Mouse (Mus musculus) MEL (cell line): ENCODE data around the gene Evc. TPM values are rescaled to one million over a fixed set of nuclear protein-coding genes. Genes with fewer than 3 reads are reported as not detected.
A peak's percentile ranks its signal among the peaks of the same experiment; 100 is the strongest.

Experiments
- DNase-seq: peaks from one replicate; pipeline ENCODE4 v3.0.0; 2011; ENCODE audit warnings: low read depth, low spot score
- H3K27ac ChIP-seq: 2 replicates; pipeline ENCODE4 v1.5.1; 2012; ENCODE audit warnings: low read depth, mild to moderate bottlenecking, control low read depth, low read length, moderate library complexity; ENCODE audit not compliant: control insufficient read depth
- H3K27me3 ChIP-seq, 2 experiments: fragments of 150-350 bp in 1 of 2; sonication (generic) in 1 of 2; 2 replicates each; pipeline ENCODE4 v1.6.1; 2012; ENCODE audit warnings: low read length in 2 of 2, mild to moderate bottlenecking in 2 of 2, improper control_type of control experiment in 1 of 2, moderate library complexity in 1 of 2; ENCODE audit not compliant: insufficient read depth in 2 of 2, control insufficient read depth in 1 of 2
- H3K36me3 ChIP-seq, 2 experiments: 2 replicates each; pipeline ENCODE4 v1.6.1; 2012 to 2014; ENCODE audit warnings: low read length in 2 of 2, improper control_type of control experiment in 1 of 2, inconsistent platforms in 1 of 2, mild to moderate bottlenecking in 1 of 2; ENCODE audit not compliant: insufficient read depth in 2 of 2, control insufficient read depth in 1 of 2
- H3K4me1 ChIP-seq, 2 experiments: fragments of 150-350 bp in 1 of 2; sonication (generic) in 1 of 2; 2 replicates each; pipeline ENCODE4 v1.6.1; 2012; ENCODE audit warnings: low read length in 2 of 2, improper control_type of control experiment in 1 of 2, mild to moderate bottlenecking in 1 of 2; ENCODE audit not compliant: insufficient read depth in 2 of 2, control insufficient read depth in 1 of 2
- H3K4me3 ChIP-seq, 2 experiments: fragments of 150-350 bp in 1 of 2; sonication (generic) in 1 of 2; 2 replicates each; pipeline ENCODE4 v1.5.1; 2012; ENCODE audit warnings: low read depth in 2 of 2, low read length in 2 of 2, mild to moderate bottlenecking in 2 of 2, moderate library complexity in 2 of 2, control low read depth in 1 of 2, improper control_type of control experiment in 1 of 2; ENCODE audit not compliant: control insufficient read depth in 1 of 2, insufficient read depth in 1 of 2
- H3K79me2 ChIP-seq: 2 replicates; pipeline ENCODE4 v1.6.1; 2012; ENCODE audit warnings: mild to moderate bottlenecking, low read length, moderate library complexity; ENCODE audit not compliant: control insufficient read depth, poor library complexity, insufficient read depth
- H3K9ac ChIP-seq: 2 replicates; pipeline ENCODE4 v1.6.1; 2012; ENCODE audit warnings: low read depth, mild to moderate bottlenecking, control low read depth, low read length, moderate library complexity; ENCODE audit not compliant: control insufficient read depth, poor library complexity, severe bottlenecking
- H3K9me3 ChIP-seq: fragments of 150-350 bp; sonication (generic); replicated peaks from 2 replicates; pipeline ENCODE4 v1.6.1; 2012; ENCODE audit warnings: mild to moderate bottlenecking, low read length, improper control_type of control experiment, moderate library complexity; ENCODE audit not compliant: insufficient read depth
- CHD2 ChIP-seq: IDR thresholded peaks from 2 replicates; pipeline ENCODE4 v1.6.1; 2011; ENCODE audit warnings: low read length, improper control_type of control experiment
- CTCF ChIP-seq, 3 experiments: IDR thresholded peaks in 2 of 3; conservative IDR thresholded peaks in 1 of 3; 2 replicates each; pipeline ENCODE4 v1.5.1; 2011 to 2012; ENCODE audit warnings: low read length in 3 of 3, low read depth in 2 of 3, mild to moderate bottlenecking in 2 of 3, improper control_type of control experiment in 1 of 3, inconsistent platforms in 1 of 3, mixed read lengths in 1 of 3, moderate library complexity in 1 of 3; ENCODE audit not compliant: control insufficient read depth in 1 of 3, insufficient read depth in 1 of 3, poor library complexity in 1 of 3, severe bottlenecking in 1 of 3
- E2F4 ChIP-seq: IDR thresholded peaks from 2 replicates; pipeline ENCODE4 v1.6.1; 2011; ENCODE audit warnings: low read depth, low read length, improper control_type of control experiment, borderline replicate concordance
- EP300 ChIP-seq, 2 experiments: IDR thresholded peaks; 2 replicates each; pipeline ENCODE4 v1.6.1; 2011; ENCODE audit warnings: improper control_type of control experiment in 2 of 2, low read length in 2 of 2, low read depth in 1 of 2, mild to moderate bottlenecking in 1 of 2
- HCFC1 ChIP-seq: IDR thresholded peaks from 2 replicates; pipeline ENCODE4 v1.6.1; 2012; ENCODE audit warnings: low read depth, mild to moderate bottlenecking, inconsistent platforms, low read length, improper control_type of control experiment, moderate library complexity
- KAT2A ChIP-seq: conservative IDR thresholded peaks from 2 replicates; pipeline ENCODE4 v1.6.1; 2012; ENCODE audit warnings: low read depth, low read length, improper control_type of control experiment, inconsistent platforms
- MAFK ChIP-seq: IDR thresholded peaks from 2 replicates; pipeline ENCODE4 v1.6.1; 2011; ENCODE audit warnings: low read depth, mild to moderate bottlenecking, low read length, improper control_type of control experiment, borderline replicate concordance
- MAX ChIP-seq: IDR thresholded peaks from 2 replicates; pipeline ENCODE4 v1.6.1; 2011; ENCODE audit warnings: low read length, improper control_type of control experiment
- MAZ ChIP-seq: IDR thresholded peaks from 2 replicates; pipeline ENCODE4 v1.6.1; 2012; ENCODE audit warnings: low read depth, mild to moderate bottlenecking, inconsistent platforms, low read length, improper control_type of control experiment
- MEF2A ChIP-seq: IDR thresholded peaks from 2 replicates; pipeline ENCODE4 v1.6.1; 2014; ENCODE audit warnings: low read depth, mild to moderate bottlenecking, inconsistent platforms, low read length, improper control_type of control experiment; ENCODE audit not compliant: poor library complexity, insufficient replicate concordance, severe bottlenecking; ENCODE audit errors: extremely low read depth
- MXI1 ChIP-seq: IDR thresholded peaks from 2 replicates; pipeline ENCODE4 v1.6.1; 2011; ENCODE audit warnings: mild to moderate bottlenecking, low read depth, low read length, improper control_type of control experiment
- MYB ChIP-seq: IDR thresholded peaks from 2 replicates; pipeline ENCODE4 v1.6.1; 2011; ENCODE audit warnings: mild to moderate bottlenecking, low read depth, low read length, improper control_type of control experiment
- MYC ChIP-seq: IDR thresholded peaks from 2 replicates; pipeline ENCODE4 v1.6.1; 2011; ENCODE audit warnings: low read depth, mild to moderate bottlenecking, low read length, improper control_type of control experiment, moderate library complexity
- NELFE ChIP-seq: IDR thresholded peaks from 2 replicates; pipeline ENCODE4 v1.6.1; 2011; ENCODE audit warnings: low read depth, low read length, improper control_type of control experiment
- POLR2AphosphoS5 ChIP-seq: IDR thresholded peaks from 2 replicates; pipeline ENCODE4 v1.6.1; 2012; ENCODE audit warnings: low read depth, borderline replicate concordance, mild to moderate bottlenecking, inconsistent platforms, low read length, moderate library complexity, mixed read lengths
- RAD21 ChIP-seq: IDR thresholded peaks from 2 replicates; pipeline ENCODE4 v1.6.1; 2011; ENCODE audit warnings: mild to moderate bottlenecking, low read depth, low read length, improper control_type of control experiment
- RCOR1 ChIP-seq: IDR thresholded peaks from 2 replicates; pipeline ENCODE4 v1.6.1; 2012; ENCODE audit warnings: low read depth, mild to moderate bottlenecking, inconsistent platforms, low read length, improper control_type of control experiment
- SIN3A ChIP-seq: IDR thresholded peaks from 2 replicates; pipeline ENCODE4 v1.6.1; 2012; ENCODE audit warnings: low read length, improper control_type of control experiment, inconsistent platforms
- TCF12 ChIP-seq: IDR thresholded peaks from 2 replicates; pipeline ENCODE4 v1.6.1; 2014; ENCODE audit warnings: low read depth, mild to moderate bottlenecking, inconsistent platforms, low read length, improper control_type of control experiment, moderate library complexity
- USF1 ChIP-seq: IDR thresholded peaks from 2 replicates; pipeline ENCODE4 v1.6.1; 2014; ENCODE audit warnings: low read depth, mild to moderate bottlenecking, inconsistent platforms, low read length, improper control_type of control experiment, moderate library complexity
- ZC3H11A ChIP-seq: IDR thresholded peaks from 2 replicates; pipeline ENCODE4 v1.6.1; 2012; ENCODE audit warnings: low read depth, mild to moderate bottlenecking, inconsistent platforms, low read length, improper control_type of control experiment
- ZMIZ1 ChIP-seq: IDR thresholded peaks from 2 replicates; pipeline ENCODE4 v1.6.1; 2012; ENCODE audit warnings: low read depth, mild to moderate bottlenecking, inconsistent platforms, low read length, improper control_type of control experiment, moderate library complexity
- ZNF384 ChIP-seq: IDR thresholded peaks from 2 replicates; pipeline ENCODE4 v1.6.1; 2012; ENCODE audit warnings: low read depth, mild to moderate bottlenecking, inconsistent platforms, low read length, improper control_type of control experiment
- polyA plus RNA-seq, 2 experiments: library from polyadenylated mRNA; stranded (reverse) in 1 of 2; unstranded in 1 of 2; fragments of >175 nt in 1 of 2; fragments of >200 nt in 1 of 2; gene quantifications; 2 replicates each; pipeline versions ENCODE4 v1.2.1 to v1.2.4; 2012; ENCODE audit warnings: low replicate concordance in 2 of 2, low read depth in 1 of 2; ENCODE audit not compliant: insufficient read length in 2 of 2, insufficient read depth in 1 of 2, missing spikeins in 1 of 2
- total RNA-seq: library from RNA; depleted of rRNA; stranded (reverse); fragments of 300-350 nt; gene quantifications from 2 replicates; pipeline ENCODE4 v1.2.3, GENCODE M21; 2012

Evc gene
- total and polyA plus RNA-seq, 3 experiments: not detected

- no peak for TF ChIP-seq HCFC1
- no peak for TF ChIP-seq MAX
- no peak for TF ChIP-seq RAD21
- no peak for TF ChIP-seq SIN3A
- TF ChIP-seq E2F4: no peak
- TF ChIP-seq KAT2A: no peak
- no peak for TF ChIP-seq ZNF384
- TF ChIP-seq MAFK: no peak
- no peak for TF ChIP-seq CTCF (IDR thresholded peaks at IDR 0.05 in 2 of 3, conservative IDR thresholded peaks at IDR 0.05 in 1 of 3; ENCODE audit: control insufficient read depth in 1 of 3, insufficient read depth in 1 of 3, low read depth in 2 of 3, low read length in 3 of 3, poor library complexity in 1 of 3, severe bottlenecking in 1 of 3)
- no peak for TF ChIP-seq NELFE
- no peak for TF ChIP-seq MAZ
- Histone ChIP-seq H3K36me3 (no peaks in the 10 kb centered on the region), H3K4me1 (no peaks in the 10 kb centered on the region), H3K4me3 (no peak overlapping the region), H3K79me2 (no peaks in the 10 kb centered on the region), H3K9ac (no peak overlapping the region), H3K27me3 (no peaks in the 10 kb centered on the region), H3K9me3 (no peaks in the 10 kb centered on the region), H3K27ac (no peak overlapping the region)
- DNase-seq: no peak
These were observed 95.5 kb downstream of the Evc start for GRCm38 (mm10) chr5:37241224-37241623.

GRCm38 (mm10) chr5:37240550-37240949 is 96.1 kb downstream of the Evc start:
- H3K9me3 ChIP-seq: no peaks in the 10 kb centered on the region
- no peak overlapping the region for H3K4me3 ChIP-seq
- no peaks in the 10 kb centered on the region for H3K36me3 ChIP-seq
- DNase-seq: peak; percentile 13
- H3K4me1 ChIP-seq: no peaks in the 10 kb centered on the region
- H3K27me3 ChIP-seq: no peaks in the 10 kb centered on the region
- no peak overlapping the region for H3K9ac ChIP-seq
- no peak overlapping the region for H3K27ac ChIP-seq
- no peaks in the 10 kb centered on the region for H3K79me2 ChIP-seq
- TF ChIP-seq POLR2AphosphoS5 (no peak), ZC3H11A (no peak), MAFK (no peak), MYC (no peak), MEF2A (no peak), HCFC1 (no peak), USF1 (no peak), MYB (no peak), ZMIZ1 (no peak), SIN3A (no peak), CHD2 (no peak), RCOR1 (no peak), MAZ (no peak), ZNF384 (no peak), KAT2A (no peak), RAD21 (no peak), EP300 (IDR thresholded peaks at IDR 0.05; ENCODE audit: low read depth in 1 of 2, low read length in 2 of 2) (no peak), TCF12 (no peak), MXI1 (no peak)
